Mouse (Mus musculus) lung, postnatal 0 days (tissue): ENCODE data around the gene Nudt17. TPM values are rescaled to one million over a fixed set of nuclear protein-coding genes. Genes with fewer than 3 reads are reported as not detected.

Experiments used
- ATAC-seq: fragments of 200-750 bp; cut with Nextera tagmentation; 2 replicates; pipeline ENCODE4 v1.8.0; 2017; ENCODE audit warnings: moderate library complexity
- DNase-seq: peaks from one replicate; pipeline ENCODE4 v3.0.0-alpha.2; 2016; ENCODE audit warnings: low spot score
- H3K27ac ChIP-seq: fragments of 300-500 bp; sonication (generic); 2 replicates; pipeline ENCODE4 v1.5.1; 2014; ENCODE audit warnings: antibody characterized with exemption, mild to moderate bottlenecking, low read length, mixed read lengths
- H3K27me3 ChIP-seq: fragments of 300-500 bp; sonication (generic); replicated peaks from 2 replicates; pipeline ENCODE4 v1.6.1; 2014; ENCODE audit warnings: low read length, mixed read lengths; ENCODE audit not compliant: insufficient read depth
- H3K36me3 ChIP-seq: fragments of 300-500 bp; sonication (generic); 2 replicates; pipeline ENCODE4 v1.6.1; 2014; ENCODE audit warnings: low read length, mixed read lengths; ENCODE audit not compliant: insufficient read depth
- H3K4me1 ChIP-seq: fragments of 300-500 bp; sonication (generic); 2 replicates; pipeline ENCODE4 v1.6.1; 2014; ENCODE audit warnings: antibody characterized with exemption, low read depth, low read length, mixed read lengths; ENCODE audit not compliant: insufficient read depth
- H3K4me2 ChIP-seq: fragments of 300-500 bp; sonication (generic); replicated peaks from 2 replicates; pipeline ENCODE4 v1.6.1; 2014; ENCODE audit warnings: low read depth, mild to moderate bottlenecking, low read length, moderate library complexity, mixed read lengths
- H3K4me3 ChIP-seq: fragments of 300-500 bp; sonication (generic); 2 replicates; pipeline ENCODE4 v1.5.1; 2014; ENCODE audit warnings: low read depth, low read length
- H3K9ac ChIP-seq: fragments of 300-500 bp; sonication (generic); replicated peaks from 2 replicates; pipeline ENCODE4 v1.6.1; 2014; ENCODE audit warnings: low read depth, mild to moderate bottlenecking
- H3K9me3 ChIP-seq: fragments of 300-500 bp; sonication (generic); 2 replicates; pipeline ENCODE4 v1.6.1; 2016; ENCODE audit warnings: low read length, mixed read lengths
- CTCF ChIP-seq: IDR thresholded peaks from 2 replicates; pipeline ENCODE4 v1.5.1; 2016; ENCODE audit warnings: antibody characterized with exemption, mild to moderate bottlenecking
- EP300 ChIP-seq: IDR thresholded peaks from 2 replicates; pipeline ENCODE4 v1.6.1; 2016; ENCODE audit warnings: antibody characterized with exemption, mild to moderate bottlenecking, control low read depth
- WGBS: fragments of 180-500 bp; shearing (Covaris S2); extraction: QIAGEN DNeasy Blood & Tissue Kit; methylation state at CpG from one replicate; pipeline ENCODE4 v1.1.7; 2014; 5-methylcytosine and 5-hydroxymethylcytosine counted together
- polyA plus RNA-seq: library from polyadenylated mRNA; unstranded; fragments of >200 nt; fragmentation: Nextera tagmentation; extraction: Ambion mirVana; gene quantifications from 2 replicates; pipeline ENCODE4 v1.2.1, GENCODE M21; 2015

Gene Nudt17
- polyA plus RNA-seq, 1 experiment from 2014 or later: 5.8 TPM

DNA sequence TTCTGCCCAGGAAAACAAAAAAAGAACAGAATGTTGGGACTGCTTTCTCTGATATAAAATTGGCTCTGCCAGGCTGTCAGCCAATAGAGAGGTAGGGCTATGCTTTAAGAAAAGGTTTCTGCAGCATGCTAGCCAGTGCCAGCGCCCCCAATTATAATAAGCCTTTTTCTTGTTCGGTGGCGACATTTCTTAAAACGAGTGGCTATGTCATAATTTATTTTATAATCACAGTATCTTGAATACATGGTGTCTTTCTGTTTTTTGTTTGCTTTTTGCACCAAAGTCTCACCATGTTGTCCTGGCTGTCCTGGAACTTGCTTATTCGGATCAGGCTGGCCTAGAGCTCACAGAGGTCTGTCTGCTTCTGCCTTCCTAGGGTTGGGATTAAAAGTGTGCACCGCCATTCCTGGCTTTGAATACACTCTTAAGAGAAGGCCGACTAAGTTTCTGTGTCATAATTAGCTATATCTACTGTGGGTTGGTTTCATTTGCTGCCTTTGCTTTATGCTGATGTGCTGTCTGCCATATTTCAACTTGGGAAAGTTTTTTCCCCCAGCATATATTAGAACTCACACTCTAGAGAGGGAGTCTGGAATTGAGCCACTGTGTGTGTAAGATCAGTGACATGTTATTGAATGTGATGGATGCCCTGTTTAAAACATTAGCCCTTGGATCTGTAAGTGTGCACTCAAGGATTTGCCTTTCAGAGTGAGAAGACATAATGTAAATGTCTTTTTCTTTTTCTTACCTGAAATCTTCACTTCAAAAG is 20.5 kb upstream of the Nudt17 start:
- no peak overlapping the region for H3K27ac ChIP-seq
- H3K4me3 ChIP-seq: peak overlapping the region; percentile 94
- TF ChIP-seq CTCF: no peak
- TF ChIP-seq EP300: no peak
- 0 out of 2 replicates have a peak overlapping the region, but pooled peaks have one; percentile 88 for H3K9ac ChIP-seq
- ATAC-seq: no peak
- H3K4me2 ChIP-seq: peak overlapping the region; percentile 75
- no peaks in the 10 kb centered on the region for H3K27me3 ChIP-seq
- WGBS: 35% methylated on average over 7 of the region's 7 CpGs
- DNase-seq: no peak
- no peaks in the 10 kb centered on the region for H3K36me3 ChIP-seq
- no peaks in the 10 kb centered on the region for H3K9me3 ChIP-seq
- H3K4me1 ChIP-seq: peaks cover 12% of the 10 kb centered on the region; the same call in 1 of the 2 replicates

DNA sequence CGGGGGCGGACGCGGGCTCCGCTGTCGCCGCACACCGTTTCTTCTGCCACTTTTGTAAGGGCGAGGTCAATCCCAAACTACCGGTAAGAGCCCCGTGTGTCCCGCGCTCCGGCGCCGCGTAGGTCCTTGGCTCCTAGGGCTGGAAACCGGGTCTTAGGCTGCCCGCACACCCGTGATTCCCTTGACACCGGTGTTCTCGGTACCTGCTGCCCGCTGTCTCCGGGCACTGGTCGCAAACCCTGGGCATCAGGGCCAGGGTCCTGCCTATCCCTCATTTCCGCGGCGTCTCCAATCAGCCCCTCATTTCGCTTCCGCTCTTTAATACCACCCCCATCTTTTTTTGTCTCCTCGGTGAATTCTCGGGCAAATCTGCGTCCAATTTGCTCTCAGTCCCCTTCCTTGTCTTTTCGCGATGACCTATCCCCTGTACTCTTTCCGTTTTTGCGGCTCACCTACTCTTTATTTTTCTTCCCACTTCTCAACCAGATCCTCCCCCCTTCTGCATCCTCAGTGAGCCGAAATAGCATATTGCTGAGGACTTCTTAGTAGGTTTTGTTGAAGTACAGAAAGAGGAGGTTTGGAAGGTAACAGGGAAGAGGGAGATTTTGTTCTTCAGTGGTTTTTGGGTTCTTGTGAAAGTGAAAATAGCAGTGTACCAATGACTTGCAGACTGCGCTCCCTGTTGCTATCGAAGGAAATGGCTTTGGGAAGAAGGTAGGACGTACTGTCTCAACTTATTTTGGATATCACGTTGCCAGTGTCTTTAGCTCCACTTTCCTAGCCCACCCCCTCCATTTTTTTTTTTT is 19.7 kb upstream of the Nudt17 start:
- Histone ChIP-seq H3K9me3 (no peaks in the 10 kb centered on the region), H3K4me3 (peak overlapping the region; percentile 94), H3K36me3 (no peaks in the 10 kb centered on the region; the same call in 1 of the 2 replicates), H3K4me2 (peak overlapping the region; percentile 75), H3K27ac (peak overlapping the region; percentile 93), H3K4me1 (peaks cover 12% of the 10 kb centered on the region; the same call in 1 of the 2 replicates), H3K27me3 (no peaks in the 10 kb centered on the region), H3K9ac (peak overlapping the region; percentile 88)
- TF ChIP-seq EP300 (no peak), CTCF (no peak)
- DNase-seq (peak; percentile 63), ATAC-seq (no peak; the same call in 1 of the 2 replicates)
- WGBS: under 1% methylated on average over 38 of the region's 42 CpGs

DNA sequence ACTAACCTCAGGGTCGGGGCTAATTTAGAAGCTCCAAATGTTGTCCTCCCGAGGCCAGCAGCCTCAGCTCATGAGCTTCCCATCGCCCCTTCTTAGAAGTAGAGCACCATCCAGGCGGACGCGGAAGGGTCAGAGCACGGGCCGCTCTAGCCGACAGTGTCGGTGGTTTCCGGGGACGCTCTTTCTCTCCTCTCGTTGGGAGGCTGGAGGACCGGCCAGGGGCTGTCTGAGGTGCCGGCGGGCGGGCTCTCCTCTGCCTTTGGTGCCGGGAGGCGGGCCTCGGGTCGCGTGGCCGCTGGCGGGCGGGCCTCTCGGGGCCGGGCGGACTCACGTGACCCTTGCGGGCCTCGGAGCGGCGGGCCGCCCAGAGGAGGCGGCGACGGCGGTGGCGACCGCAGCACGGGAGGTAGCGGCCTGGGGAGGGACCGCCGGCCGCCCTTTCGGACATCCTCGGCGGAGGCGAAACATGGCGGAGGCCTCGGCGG is 19.0 kb upstream of the Nudt17 start, which contains the start of the genes Polr3c and Rnf115:
TSS of gene Polr3c (minus strand) at position 286 of the 485 bp plus-strand sequence.
TSS of gene Rnf115 (plus strand) at position 322 of the 485 bp plus-strand sequence.
- TF ChIP-seq EP300 (no peak), CTCF (no peak)
- WGBS: under 1% methylated on average over 26 of the region's 52 CpGs
- Histone ChIP-seq H3K27me3 (no peaks in the 10 kb centered on the region), H3K36me3 (no peaks in the 10 kb centered on the region; the same call in 1 of the 2 replicates), H3K9me3 (no peaks in the 10 kb centered on the region), H3K4me1 (peaks cover 12% of the 10 kb centered on the region; the same call in 1 of the 2 replicates), H3K9ac (peak within 1 kb of the TSS; percentile 88), H3K4me2 (peak within 1 kb of the TSS; percentile 75), H3K27ac (peak within 1 kb of the TSS; percentile 93), H3K4me3 (peak within 1 kb of the TSS; percentile 94)
- ATAC-seq: peak; percentile 100
- peak; percentile 98 for DNase-seq

DNA sequence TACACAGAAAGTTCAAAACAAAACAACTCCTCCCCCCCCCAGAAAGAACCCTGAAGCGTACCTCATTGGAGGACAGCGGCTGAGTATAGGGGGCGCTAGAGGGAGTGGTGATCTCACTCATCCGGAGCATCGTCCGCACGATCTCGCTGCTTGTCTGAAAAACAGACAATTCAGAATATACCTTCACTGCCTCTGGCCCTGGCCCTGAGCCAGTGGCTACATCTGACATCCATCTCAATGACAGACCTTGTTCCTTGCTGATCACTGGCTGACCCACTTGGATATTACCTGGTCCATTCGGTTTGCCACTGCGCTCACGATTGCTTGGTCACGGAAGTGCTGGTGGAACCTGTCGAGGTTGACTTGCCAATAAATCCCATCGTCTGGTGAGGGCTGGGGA is 10.8 kb upstream of the Nudt17 start:
- H3K27ac ChIP-seq: no peak overlapping the region
- DNase-seq (peak; percentile 32), ATAC-seq (no peak; the same call in 1 of the 2 replicates)
- no peaks in the 10 kb centered on the region for H3K4me1 ChIP-seq
- peaks cover 27% of the 10 kb centered on the region; the same call in 1 of the 2 replicates for H3K36me3 ChIP-seq
- H3K9ac ChIP-seq: no peak overlapping the region
- H3K4me3 ChIP-seq: no peak overlapping the region
- no peak overlapping the region for H3K4me2 ChIP-seq
- TF ChIP-seq EP300 (no peak), CTCF (peak; percentile 66)
- WGBS: 39% methylated on average over 14 of the region's 14 CpGs
- no peaks in the 10 kb centered on the region for H3K27me3 ChIP-seq
- H3K9me3 ChIP-seq: no peaks in the 10 kb centered on the region

DNA sequence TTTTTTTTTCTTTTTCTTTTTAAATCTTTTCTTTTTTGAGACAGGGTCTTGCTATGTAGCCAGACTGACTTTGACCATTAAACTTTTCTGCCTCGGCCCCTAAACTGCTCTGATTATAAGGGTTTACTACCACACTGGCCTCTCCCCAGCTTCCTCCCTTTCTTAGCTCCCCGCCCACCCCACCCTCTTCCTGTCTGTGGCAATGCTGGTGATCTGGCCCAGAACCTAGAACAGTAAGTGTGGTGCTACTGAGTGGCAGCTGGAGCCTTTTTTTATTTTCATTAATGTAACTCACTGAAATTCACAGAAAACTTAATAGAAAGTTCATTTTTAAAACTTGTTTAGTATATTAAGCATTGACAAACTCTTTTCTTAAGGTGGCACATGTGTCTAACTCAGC is 7.5 kb upstream of the Nudt17 start:
- Histone ChIP-seq H3K4me1 (no peaks in the 10 kb centered on the region), H3K4me2 (no peak overlapping the region), H3K36me3 (peaks cover 42% of the 10 kb centered on the region), H3K4me3 (no peak overlapping the region), H3K27ac (peak overlapping the region; percentile 34), H3K9me3 (no peaks in the 10 kb centered on the region), H3K9ac (no peak overlapping the region), H3K27me3 (no peaks in the 10 kb centered on the region)
- 58% methylated on average over 2 of the region's 2 CpGs for WGBS
- DNase-seq: peak; percentile 69
- TF ChIP-seq CTCF (no peak), EP300 (no peak)
- peak; percentile 78 for ATAC-seq

DNA sequence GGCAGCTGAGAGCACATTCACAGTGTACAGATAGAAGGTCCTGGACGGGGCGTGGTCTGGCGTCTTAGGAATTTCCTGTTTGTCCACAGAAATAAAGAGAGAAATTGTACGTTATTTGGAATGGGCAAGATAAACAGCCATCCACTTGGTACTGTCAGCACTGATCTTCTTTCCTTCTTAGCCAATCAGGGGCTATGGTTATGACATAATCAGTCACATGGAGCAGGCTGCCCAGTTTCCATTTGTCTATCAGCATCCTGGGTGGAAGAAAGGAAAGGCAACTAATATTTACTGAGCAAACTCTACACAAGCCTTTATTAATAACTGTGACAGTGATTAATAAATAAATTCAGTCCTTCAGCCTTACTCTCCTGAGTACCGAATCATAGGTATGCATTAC is 5.9 kb upstream of the Nudt17 start:
- 61% methylated on average over 5 of the region's 5 CpGs for WGBS
- no peak overlapping the region for H3K27ac ChIP-seq
- peaks cover 40% of the 10 kb centered on the region for H3K36me3 ChIP-seq
- DNase-seq (no peak), ATAC-seq (peak; percentile 52)
- H3K4me3 ChIP-seq: no peak overlapping the region
- H3K4me2 ChIP-seq: no peak overlapping the region
- no peaks in the 10 kb centered on the region for H3K27me3 ChIP-seq
- H3K4me1 ChIP-seq: no peaks in the 10 kb centered on the region
- no peaks in the 10 kb centered on the region for H3K9me3 ChIP-seq
- no peak overlapping the region for H3K9ac ChIP-seq
- TF ChIP-seq EP300: no peak
- TF ChIP-seq CTCF: no peak
